Mouse (Mus musculus): ENCODE results near the gene Rap1gds1. TPM values are rescaled to one million over a fixed set of nuclear protein-coding genes. Genes with fewer than 3 reads are reported as not detected.

Rap1gds1 gene
- polyA plus RNA-seq, 1 experiment = 3.5 TPM

GRCm38 (mm10) chr3:138945516-138945915 lies 129.5 kb downstream of the Rap1gds1 start:
- no peak overlapping the region for H3K27ac ChIP-seq (ENCODE audit: control insufficient read depth, insufficient read depth, low read depth, low read length)
- H3K4me1 ChIP-seq (ENCODE audit: control insufficient read depth, insufficient read depth, low read length) = no peaks in the 10 kb centered on the region
- no peak overlapping the region for H3K4me3 ChIP-seq (ENCODE audit: control insufficient read depth, low read depth, low read length)
- H3K36me3 ChIP-seq (ENCODE audit: control insufficient read depth, insufficient read depth, low read length) = no peaks in the 10 kb centered on the region
- TF ChIP-seq POLR2A (IDR thresholded peaks at IDR 0.05; ENCODE audit: control insufficient read depth, low read depth, low read length) (no peak), CTCF (IDR thresholded peaks at IDR 0.05; ENCODE audit: control insufficient read depth, insufficient read depth, insufficient replicate concordance, low read depth, low read length) (no peak)
- H3K27me3 ChIP-seq (ENCODE audit: control insufficient read depth, insufficient read depth, low read length) = no peaks in the 10 kb centered on the region

- Histone ChIP-seq H3K4me1 (ENCODE audit: control insufficient read depth, insufficient read depth, low read length) (no peaks in the 10 kb centered on the region), H3K36me3 (ENCODE audit: control insufficient read depth, insufficient read depth, low read length) (no peaks in the 10 kb centered on the region), H3K4me3 (ENCODE audit: control insufficient read depth, low read depth, low read length) (no peak overlapping the region), H3K27me3 (ENCODE audit: control insufficient read depth, insufficient read depth, low read length) (no peaks in the 10 kb centered on the region), H3K27ac (ENCODE audit: control insufficient read depth, insufficient read depth, low read depth, low read length) (no peak overlapping the region)
- TF ChIP-seq POLR2A (IDR thresholded peaks at IDR 0.05; ENCODE audit: control insufficient read depth, low read depth, low read length) (no peak), CTCF (IDR thresholded peaks at IDR 0.05; ENCODE audit: control insufficient read depth, insufficient read depth, insufficient replicate concordance, low read depth, low read length) (no peak)
Observed at GRCm38 (mm10) chr3:138941604-138942003, 133.4 kb downstream of the Rap1gds1 start.

GRCm38 (mm10) chr3:138937241-138937640 lies 137.8 kb downstream of the Rap1gds1 start:
- no peaks in the 10 kb centered on the region for H3K4me1 ChIP-seq (ENCODE audit: control insufficient read depth, insufficient read depth, low read length)
- H3K27me3 ChIP-seq (ENCODE audit: control insufficient read depth, insufficient read depth, low read length) = no peaks in the 10 kb centered on the region
- H3K36me3 ChIP-seq (ENCODE audit: control insufficient read depth, insufficient read depth, low read length) = no peaks in the 10 kb centered on the region
- no peak overlapping the region for H3K27ac ChIP-seq (ENCODE audit: control insufficient read depth, insufficient read depth, low read depth, low read length)
- no peak for TF ChIP-seq POLR2A (IDR thresholded peaks at IDR 0.05; ENCODE audit: control insufficient read depth, low read depth, low read length)
- no peak for TF ChIP-seq CTCF (IDR thresholded peaks at IDR 0.05; ENCODE audit: control insufficient read depth, insufficient read depth, insufficient replicate concordance, low read depth, low read length)
- H3K4me3 ChIP-seq (ENCODE audit: control insufficient read depth, low read depth, low read length) = no peak overlapping the region

GRCm38 (mm10) chr3:138936780-138937179 lies 138.2 kb downstream of the Rap1gds1 start:
- no peak overlapping the region for H3K4me3 ChIP-seq (ENCODE audit: control insufficient read depth, low read depth, low read length)

GRCm38 (mm10) chr3:138927437-138927836 lies 147.6 kb downstream of the Rap1gds1 start:
- no peaks in the 10 kb centered on the region for H3K36me3 ChIP-seq (ENCODE audit: control insufficient read depth, insufficient read depth, low read length)
- no peaks in the 10 kb centered on the region for H3K27me3 ChIP-seq (ENCODE audit: control insufficient read depth, insufficient read depth, low read length)
- no peak overlapping the region for H3K27ac ChIP-seq (ENCODE audit: control insufficient read depth, insufficient read depth, low read depth, low read length)
- TF ChIP-seq POLR2A (IDR thresholded peaks at IDR 0.05; ENCODE audit: control insufficient read depth, low read depth, low read length) (no peak), CTCF (IDR thresholded peaks at IDR 0.05; ENCODE audit: control insufficient read depth, insufficient read depth, insufficient replicate concordance, low read depth, low read length) (no peak)
- H3K4me3 ChIP-seq (ENCODE audit: control insufficient read depth, low read depth, low read length) = no peak overlapping the region
- H3K4me1 ChIP-seq (ENCODE audit: control insufficient read depth, insufficient read depth, low read length) = no peaks in the 10 kb centered on the region

More at GRCm38 (mm10) chr3:138936780-138937179, 138.2 kb downstream of the Rap1gds1 start:
- Histone ChIP-seq H3K27me3 (ENCODE audit: control insufficient read depth, insufficient read depth, low read length) (no peaks in the 10 kb centered on the region), H3K4me1 (ENCODE audit: control insufficient read depth, insufficient read depth, low read length) (no peaks in the 10 kb centered on the region), H3K27ac (ENCODE audit: control insufficient read depth, insufficient read depth, low read depth, low read length) (no peak overlapping the region), H3K36me3 (ENCODE audit: control insufficient read depth, insufficient read depth, low read length) (no peaks in the 10 kb centered on the region)
- TF ChIP-seq CTCF (IDR thresholded peaks at IDR 0.05; ENCODE audit: control insufficient read depth, insufficient read depth, insufficient replicate concordance, low read depth, low read length) (no peak), POLR2A (IDR thresholded peaks at IDR 0.05; ENCODE audit: control insufficient read depth, low read depth, low read length) (no peak)

GRCm38 (mm10) chr3:138926161-138926560 lies 148.8 kb downstream of the Rap1gds1 start:
- H3K27me3 ChIP-seq (ENCODE audit: control insufficient read depth, insufficient read depth, low read length) = no peaks in the 10 kb centered on the region
- no peaks in the 10 kb centered on the region for H3K4me1 ChIP-seq (ENCODE audit: control insufficient read depth, insufficient read depth, low read length)
- H3K36me3 ChIP-seq (ENCODE audit: control insufficient read depth, insufficient read depth, low read length) = no peaks in the 10 kb centered on the region
- no peak overlapping the region for H3K4me3 ChIP-seq (ENCODE audit: control insufficient read depth, low read depth, low read length)
- H3K27ac ChIP-seq (ENCODE audit: control insufficient read depth, insufficient read depth, low read depth, low read length) = no peak overlapping the region
- TF ChIP-seq CTCF (IDR thresholded peaks at IDR 0.05; ENCODE audit: control insufficient read depth, insufficient read depth, insufficient replicate concordance, low read depth, low read length) = no peak
- no peak for TF ChIP-seq POLR2A (IDR thresholded peaks at IDR 0.05; ENCODE audit: control insufficient read depth, low read depth, low read length)

- no peak overlapping the region for H3K4me3 ChIP-seq (ENCODE audit: control insufficient read depth, low read depth, low read length)
- no peak for TF ChIP-seq POLR2A (IDR thresholded peaks at IDR 0.05; ENCODE audit: control insufficient read depth, low read depth, low read length)
- no peak for TF ChIP-seq CTCF (IDR thresholded peaks at IDR 0.05; ENCODE audit: control insufficient read depth, insufficient read depth, insufficient replicate concordance, low read depth, low read length)
- H3K27me3 ChIP-seq (ENCODE audit: control insufficient read depth, insufficient read depth, low read length) = no peaks in the 10 kb centered on the region
- H3K27ac ChIP-seq (ENCODE audit: control insufficient read depth, insufficient read depth, low read depth, low read length) = no peak overlapping the region
- no peaks in the 10 kb centered on the region for H3K36me3 ChIP-seq (ENCODE audit: control insufficient read depth, insufficient read depth, low read length)
- H3K4me1 ChIP-seq (ENCODE audit: control insufficient read depth, insufficient read depth, low read length) = peaks cover 4% of the 10 kb centered on the region; the same call in 1 of the 2 replicates
Observed at GRCm38 (mm10) chr3:138918241-138918640, 156.8 kb downstream of the Rap1gds1 start.

- Histone ChIP-seq H3K27me3 (ENCODE audit: control insufficient read depth, insufficient read depth, low read length) (no peaks in the 10 kb centered on the region), H3K4me1 (ENCODE audit: control insufficient read depth, insufficient read depth, low read length) (peaks cover 4% of the 10 kb centered on the region; the same call in 1 of the 2 replicates), H3K27ac (ENCODE audit: control insufficient read depth, insufficient read depth, low read depth, low read length) (no peak overlapping the region), H3K36me3 (ENCODE audit: control insufficient read depth, insufficient read depth, low read length) (no peaks in the 10 kb centered on the region), H3K4me3 (ENCODE audit: control insufficient read depth, low read depth, low read length) (no peak overlapping the region)
- no peak for TF ChIP-seq POLR2A (IDR thresholded peaks at IDR 0.05; ENCODE audit: control insufficient read depth, low read depth, low read length)
- no peak for TF ChIP-seq CTCF (IDR thresholded peaks at IDR 0.05; ENCODE audit: control insufficient read depth, insufficient read depth, insufficient replicate concordance, low read depth, low read length)
Observed at GRCm38 (mm10) chr3:138917016-138917415, 158.0 kb downstream of the Rap1gds1 start.
